Mouse (Mus musculus) embryonic facial prominence, embryonic 13.5 days (tissue): ENCODE measurements around the gene Tmem125. TPM values are rescaled to one million over a fixed set of nuclear protein-coding genes. Genes with fewer than 3 reads are reported as not detected.

Source experiments
- ATAC-seq: fragments of 200-750 bp; cut with Nextera tagmentation; 2 replicates; pipeline ENCODE4 v1.8.0; 2017; ENCODE audit warnings: low read depth; ENCODE audit not compliant: insufficient number of reproducible peaks, insufficient read depth, low FRiP score, low TSS enrichment
- H3K27ac ChIP-seq: fragments of 300-500 bp; sonication (generic); 2 replicates; pipeline ENCODE4 v1.5.1; 2015; ENCODE audit warnings: moderate library complexity, mild to moderate bottlenecking, inconsistent platforms
- H3K27me3 ChIP-seq: fragments of 300-500 bp; sonication (generic); 2 replicates; pipeline ENCODE4 v1.6.1; 2015; ENCODE audit warnings: mild to moderate bottlenecking, inconsistent platforms
- H3K36me3 ChIP-seq: fragments of 300-500 bp; sonication (generic); 2 replicates; pipeline ENCODE4 v1.6.1; 2015; ENCODE audit warnings: mild to moderate bottlenecking, inconsistent platforms
- H3K4me1 ChIP-seq: fragments of 300-500 bp; sonication (generic); 2 replicates; pipeline ENCODE4 v1.6.1; 2015; ENCODE audit warnings: inconsistent platforms
- H3K4me2 ChIP-seq: fragments of 300-500 bp; sonication (generic); 2 replicates; pipeline ENCODE4 v1.6.1; 2015; ENCODE audit warnings: moderate library complexity, mild to moderate bottlenecking, inconsistent platforms
- H3K4me3 ChIP-seq: fragments of 300-500 bp; sonication (generic); 2 replicates; pipeline ENCODE4 v1.5.1; 2015; ENCODE audit warnings: mild to moderate bottlenecking, inconsistent platforms
- H3K9ac ChIP-seq: fragments of 300-500 bp; sonication (generic); 2 replicates; pipeline ENCODE4 v1.6.1; 2015; ENCODE audit warnings: mild to moderate bottlenecking, inconsistent platforms
- H3K9me3 ChIP-seq: fragments of 300-500 bp; sonication (generic); 2 replicates; pipeline ENCODE4 v1.6.1; 2016; ENCODE audit warnings: inconsistent platforms
- WGBS: fragments of 180-500 bp; shearing (Covaris S2); methylation state at CpG from one replicate; pipeline ENCODE4 v1.1.7; 2015; ENCODE audit warnings: mixed read lengths; 5-methylcytosine and 5-hydroxymethylcytosine counted together
- polyA plus RNA-seq: library from polyadenylated mRNA; unstranded; fragments of >200 nt; fragmentation: Nextera tagmentation; extraction: Ambion mirVana; gene quantifications from 2 replicates; pipeline ENCODE4 v1.2.1, GENCODE M21; 2015

Tmem125 gene
- polyA plus RNA-seq = 2.8 and 3.2 TPM in 2 replicates

DNA sequence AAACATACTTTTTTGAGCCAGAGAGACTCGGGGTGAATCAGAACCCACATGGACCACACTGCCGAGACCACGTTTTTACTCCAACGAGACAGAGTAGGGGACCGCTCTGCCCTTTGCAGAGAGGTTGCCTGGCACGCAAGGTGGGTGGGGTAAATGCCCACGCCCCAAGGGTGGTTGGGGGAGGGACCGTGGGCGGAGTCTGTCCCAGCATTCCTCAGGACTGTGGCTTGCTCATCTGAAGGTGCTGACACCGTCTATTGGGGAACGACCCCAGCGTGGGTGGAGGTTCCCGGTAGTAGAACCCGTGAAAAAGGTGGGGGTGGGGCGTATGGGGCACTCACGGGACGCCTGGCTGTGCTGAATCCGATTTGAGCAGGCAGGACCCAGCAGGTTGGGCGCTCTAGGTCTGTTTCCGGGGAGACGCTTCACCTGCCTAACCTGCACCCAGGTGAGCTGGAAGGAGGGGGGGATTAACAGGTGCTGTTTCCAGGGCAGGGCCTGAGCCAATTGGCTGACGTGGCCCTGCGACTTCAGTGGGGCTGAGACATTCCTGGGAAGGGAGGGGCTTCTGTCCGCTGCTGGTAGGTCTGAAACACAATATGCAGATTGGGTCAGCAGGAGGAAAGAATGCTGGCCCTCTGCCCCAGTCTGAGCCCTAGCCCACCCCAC is at the start of gene Tmem125:
TSS of gene Tmem125 (minus strand) at position 453 of the 669 bp plus-strand sequence.
- peaks cover 4% of the 10 kb centered on the region; the same call in 1 of the 2 replicates for H3K9me3 ChIP-seq
- H3K9ac ChIP-seq = peak within 1 kb of the TSS; percentile 41; the same call in 1 of the 2 replicates
- 2% methylated on average over 24 of the region's 24 CpGs for WGBS
- H3K4me1 ChIP-seq = peaks cover 27% of the 10 kb centered on the region
- H3K4me3 ChIP-seq = peak within 1 kb of the TSS; percentile 35
- H3K4me2 ChIP-seq = peak within 1 kb of the TSS; percentile 62
- H3K27ac ChIP-seq = peak within 1 kb of the TSS; percentile 60
- ATAC-seq = peak; percentile 68
- peaks cover 13% of the 10 kb centered on the region for H3K27me3 ChIP-seq
- H3K36me3 ChIP-seq = no peaks in the 10 kb centered on the region

DNA sequence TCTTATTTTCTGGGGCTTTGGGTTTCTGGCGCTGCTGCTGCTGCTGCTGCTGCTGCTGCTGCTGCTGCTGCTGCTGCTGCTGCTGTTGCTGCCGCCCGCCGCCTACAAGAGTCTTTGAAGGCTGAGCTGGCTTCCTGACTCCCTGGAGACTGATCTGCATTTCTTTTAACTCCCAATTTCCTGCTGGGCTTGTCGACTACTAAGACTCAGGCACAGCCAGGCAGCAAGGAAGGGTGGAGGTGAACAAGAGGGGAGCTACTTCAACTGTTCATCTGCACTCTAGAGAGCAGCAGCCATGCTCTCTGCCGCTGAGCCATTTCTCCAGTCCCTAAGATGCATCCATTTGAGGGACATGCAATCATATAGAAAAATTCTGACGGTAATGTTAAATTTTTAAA is 45.9 kb upstream of the Tmem125 start:
- ATAC-seq = no peak
- Histone ChIP-seq H3K27ac (no peak overlapping the region), H3K4me3 (no peak overlapping the region), H3K9ac (no peak overlapping the region), H3K4me1 (peaks cover 3% of the 10 kb centered on the region; the same call in 1 of the 2 replicates), H3K4me2 (peak overlapping the region; percentile 30), H3K9me3 (no peaks in the 10 kb centered on the region), H3K27me3 (no peaks in the 10 kb centered on the region), H3K36me3 (no peaks in the 10 kb centered on the region)
- WGBS = 10% methylated on average over 7 of the region's 7 CpGs

DNA sequence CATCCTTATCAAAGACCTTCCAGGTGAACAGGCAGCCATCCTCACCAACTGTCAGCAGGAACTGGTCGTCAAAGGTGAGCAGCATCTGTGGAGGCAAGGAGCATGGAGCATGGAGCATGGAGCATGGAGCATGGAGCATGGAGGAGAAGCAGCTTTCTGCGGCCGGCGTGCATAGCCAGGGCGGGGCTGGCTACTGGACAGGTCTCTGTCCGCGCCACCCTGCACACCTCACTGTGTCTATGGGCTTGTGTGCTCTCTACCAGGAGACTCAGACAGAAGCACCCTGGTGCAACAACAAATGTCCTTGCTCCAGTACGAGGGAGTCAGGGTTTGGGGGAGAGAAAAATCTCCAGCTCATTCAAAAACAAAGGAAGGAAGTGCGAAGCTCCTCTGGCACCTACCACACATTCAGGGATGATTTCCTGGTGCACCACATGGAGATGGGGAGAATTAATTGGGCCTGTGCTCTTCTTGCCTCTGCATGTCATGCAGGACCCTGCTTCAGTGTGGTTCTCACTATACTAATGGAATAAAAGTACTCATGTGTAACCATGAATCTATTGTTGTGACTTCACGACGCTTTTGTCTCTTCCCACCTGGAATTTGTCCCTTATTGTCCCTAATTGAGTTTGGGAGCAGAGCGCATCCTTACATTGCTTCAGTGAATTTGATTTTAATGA is 45.3 kb upstream of the Tmem125 start:
- H3K4me1 ChIP-seq = peaks cover 3% of the 10 kb centered on the region; the same call in 1 of the 2 replicates
- 0 out of 2 replicates have a peak, but pooled peaks cover 4% of the 10 kb centered on the region for H3K9me3 ChIP-seq
- H3K27me3 ChIP-seq = no peaks in the 10 kb centered on the region
- H3K36me3 ChIP-seq = no peaks in the 10 kb centered on the region
- peak overlapping the region; percentile 30; the same call in 1 of the 2 replicates for H3K4me2 ChIP-seq
- H3K27ac ChIP-seq = no peak overlapping the region
- 64% methylated on average over 12 of the region's 12 CpGs for WGBS
- no peak overlapping the region for H3K9ac ChIP-seq
- H3K4me3 ChIP-seq = no peak overlapping the region
- no peak for ATAC-seq

DNA sequence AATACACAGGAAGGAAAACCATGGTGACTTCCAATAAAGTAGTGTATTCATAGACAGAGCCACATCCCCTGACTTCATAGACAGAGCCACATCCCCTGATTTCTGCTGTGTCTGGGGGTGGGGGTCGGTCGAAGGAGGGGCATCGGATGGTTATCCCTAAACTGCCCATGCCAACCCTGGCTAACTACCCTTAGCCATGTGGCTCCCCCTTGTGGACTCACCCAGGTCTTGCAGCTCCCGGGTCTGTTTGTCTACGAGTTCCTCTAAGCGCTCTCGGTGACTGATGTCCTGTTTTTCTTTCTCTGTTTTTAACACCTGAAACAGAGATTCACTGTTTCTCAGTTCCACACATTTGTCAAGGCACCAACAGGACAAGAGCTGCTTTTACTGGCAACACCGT is 38.8 kb upstream of the Tmem125 start:
- no peak for ATAC-seq
- H3K4me1 ChIP-seq = no peaks in the 10 kb centered on the region
- no peak overlapping the region for H3K27ac ChIP-seq
- no peak overlapping the region for H3K4me2 ChIP-seq
- 93% methylated on average over 8 of the region's 8 CpGs for WGBS
- no peaks in the 10 kb centered on the region for H3K27me3 ChIP-seq
- H3K36me3 ChIP-seq = no peaks in the 10 kb centered on the region
- 0 out of 2 replicates have a peak, but pooled peaks cover 4% of the 10 kb centered on the region for H3K9me3 ChIP-seq
- H3K9ac ChIP-seq = no peak overlapping the region
- no peak overlapping the region for H3K4me3 ChIP-seq

DNA sequence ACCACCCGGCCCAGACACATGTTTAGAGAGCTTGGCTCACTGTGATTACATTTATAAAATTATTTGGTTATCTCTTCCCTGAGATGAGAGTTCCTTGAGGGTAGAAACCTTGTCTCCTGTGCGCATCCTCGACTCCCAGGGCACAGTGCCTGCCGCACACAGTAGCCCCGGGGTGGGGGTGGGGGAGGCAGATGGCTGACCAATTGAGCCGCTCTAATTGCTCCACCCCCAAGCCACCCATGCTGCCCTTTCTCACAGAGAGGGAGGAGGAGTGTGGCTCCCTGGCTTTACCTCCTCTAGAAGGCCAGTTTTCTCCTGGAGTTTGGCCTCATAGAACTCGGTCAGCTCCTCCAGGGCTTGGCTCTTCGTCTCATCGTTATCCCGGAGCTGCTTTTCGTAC is 37.7 kb upstream of the Tmem125 start:
- Histone ChIP-seq H3K4me3 (no peak overlapping the region), H3K9me3 (0 out of 2 replicates have a peak, but pooled peaks cover 4% of the 10 kb centered on the region), H3K4me1 (no peaks in the 10 kb centered on the region), H3K4me2 (no peak overlapping the region), H3K9ac (no peak overlapping the region), H3K27me3 (0 out of 2 replicates have a peak, but pooled peaks cover 4% of the 10 kb centered on the region), H3K27ac (no peak overlapping the region), H3K36me3 (no peaks in the 10 kb centered on the region)
- no peak for ATAC-seq
- WGBS = 37% methylated on average over 11 of the region's 11 CpGs

DNA sequence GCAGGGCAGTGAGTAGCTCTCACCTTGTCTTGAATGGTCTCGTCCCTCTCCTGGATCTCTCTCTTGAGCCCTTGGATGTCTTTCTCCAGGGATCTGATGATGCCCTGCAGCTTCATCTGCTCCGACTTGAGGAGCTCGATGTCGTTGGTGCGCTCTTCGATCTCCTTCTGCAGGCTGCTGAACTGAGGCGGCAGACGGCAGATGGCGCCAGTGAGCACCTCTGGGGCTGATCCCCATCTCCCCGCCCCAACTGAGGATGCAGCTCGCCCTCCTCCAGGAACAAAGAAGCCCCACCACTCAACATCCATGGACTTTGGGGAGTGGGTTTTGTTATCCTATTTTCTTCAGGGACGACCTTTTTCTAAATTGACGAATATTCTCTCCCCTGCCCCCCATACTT is 35.5 kb upstream of the Tmem125 start:
- H3K4me3 ChIP-seq = no peak overlapping the region
- no peaks in the 10 kb centered on the region for H3K36me3 ChIP-seq
- no peak overlapping the region for H3K4me2 ChIP-seq
- H3K9ac ChIP-seq = no peak overlapping the region
- no peak for ATAC-seq
- WGBS = 43% methylated on average over 13 of the region's 13 CpGs
- 0 out of 2 replicates have a peak, but pooled peaks cover under 1% of the 10 kb centered on the region for H3K9me3 ChIP-seq
- no peaks in the 10 kb centered on the region for H3K4me1 ChIP-seq
- no peak overlapping the region for H3K27ac ChIP-seq
- 0 out of 2 replicates have a peak, but pooled peaks cover 7% of the 10 kb centered on the region for H3K27me3 ChIP-seq

DNA sequence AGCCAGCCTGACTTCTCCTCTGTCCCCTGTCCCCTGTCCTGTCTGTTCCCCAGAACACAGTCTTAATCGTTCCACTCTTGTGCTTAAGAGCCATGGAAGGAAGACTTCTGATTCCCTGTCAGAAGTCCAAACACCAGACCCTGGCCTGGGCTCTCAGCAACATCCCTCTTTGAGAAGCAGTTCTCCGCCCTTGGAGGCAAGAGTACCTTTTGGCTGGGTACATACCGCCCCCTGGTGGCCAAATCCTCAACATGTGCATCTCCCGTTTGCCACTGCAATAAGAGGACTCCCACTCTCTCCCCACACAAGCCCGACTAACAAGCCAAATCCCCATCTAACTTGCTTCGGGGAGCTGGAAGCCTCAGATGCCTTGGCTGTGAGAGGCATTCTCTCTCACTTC is 32.3 kb upstream of the Tmem125 start:
- Histone ChIP-seq H3K4me2 (no peak overlapping the region), H3K4me3 (no peak overlapping the region), H3K4me1 (no peaks in the 10 kb centered on the region), H3K9me3 (no peaks in the 10 kb centered on the region), H3K27ac (no peak overlapping the region), H3K27me3 (0 out of 2 replicates have a peak, but pooled peaks cover 7% of the 10 kb centered on the region), H3K36me3 (no peaks in the 10 kb centered on the region), H3K9ac (no peak overlapping the region)
- ATAC-seq = no peak
- WGBS = 4% methylated on average over 6 of the region's 6 CpGs

DNA sequence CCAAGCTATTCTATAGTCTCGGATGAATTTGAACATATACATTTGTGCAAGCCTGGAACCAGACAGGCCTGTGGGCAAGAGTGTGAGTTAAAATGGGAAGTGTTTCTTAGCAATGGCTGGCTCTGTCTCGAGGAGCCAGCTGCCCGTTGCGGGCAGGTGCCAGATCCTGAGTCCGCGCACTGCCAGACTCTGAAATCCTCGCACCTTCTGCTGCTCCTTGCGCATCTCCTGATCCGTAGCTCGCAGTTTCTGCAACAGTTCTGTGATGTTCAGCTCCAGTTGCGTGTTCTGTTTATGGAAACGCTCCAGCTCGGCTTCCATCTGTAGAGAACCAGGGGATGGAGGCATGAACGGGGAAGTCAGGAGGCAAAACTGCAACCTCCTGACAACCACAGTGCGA is 27.6 kb upstream of the Tmem125 start:
- Histone ChIP-seq H3K4me1 (no peaks in the 10 kb centered on the region), H3K9me3 (no peaks in the 10 kb centered on the region), H3K9ac (no peak overlapping the region), H3K36me3 (no peaks in the 10 kb centered on the region), H3K4me3 (no peak overlapping the region), H3K4me2 (no peak overlapping the region), H3K27me3 (0 out of 2 replicates have a peak, but pooled peaks cover 3% of the 10 kb centered on the region), H3K27ac (no peak overlapping the region)
- no peak for ATAC-seq
- WGBS = 83% methylated on average over 14 of the region's 15 CpGs

DNA sequence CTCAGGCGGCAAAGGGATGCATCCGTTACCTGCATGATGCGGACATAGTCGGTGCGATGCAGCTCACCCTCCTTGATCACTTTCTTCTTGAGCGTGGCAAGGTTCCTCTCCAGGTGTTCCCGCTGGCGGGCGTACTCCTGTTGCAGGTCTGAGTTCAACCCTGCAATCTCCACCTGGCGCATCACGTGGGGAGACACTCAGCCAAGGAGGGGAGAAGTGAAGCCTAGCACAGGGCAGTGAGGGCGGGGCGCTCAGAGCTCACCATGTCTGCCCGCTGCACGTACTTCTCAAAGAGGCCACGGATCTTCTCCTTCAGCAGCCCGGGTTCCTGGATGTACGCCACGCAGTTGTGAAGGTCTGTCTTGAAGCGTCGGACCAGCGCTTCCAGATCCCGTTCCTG is 25.5 kb upstream of the Tmem125 start:
- WGBS = 73% methylated on average over 23 of the region's 23 CpGs

DNA sequence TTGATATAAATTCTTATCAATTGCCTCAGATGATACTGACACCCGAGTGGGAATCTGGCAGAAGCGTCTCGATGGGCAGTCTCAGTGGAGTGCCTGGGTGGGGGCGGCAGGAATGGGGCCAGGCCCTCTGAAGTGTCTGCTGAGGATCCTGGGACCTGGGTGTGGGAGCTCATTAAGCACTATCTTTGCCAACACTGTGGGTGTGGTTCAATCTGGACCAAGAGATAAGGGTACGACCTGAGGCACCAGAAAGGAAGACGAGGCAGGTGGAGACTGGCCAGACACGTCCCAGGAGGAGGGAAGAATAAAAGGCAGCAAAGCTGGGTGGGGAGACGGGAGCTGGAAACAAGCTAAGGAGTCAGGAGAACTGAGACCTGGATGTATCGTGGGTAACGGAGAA is 24.9 kb upstream of the Tmem125 start:
- Histone ChIP-seq H3K4me3 (no peak overlapping the region), H3K9me3 (no peaks in the 10 kb centered on the region), H3K27me3 (no peaks in the 10 kb centered on the region), H3K4me1 (peaks cover 4% of the 10 kb centered on the region; the same call in 1 of the 2 replicates), H3K27ac (no peak overlapping the region), H3K4me2 (no peak overlapping the region), H3K9ac (no peak overlapping the region), H3K36me3 (no peaks in the 10 kb centered on the region)
- no peak for ATAC-seq
- WGBS = 74% methylated on average over 10 of the region's 10 CpGs

More for the DNA sequence above, 25.5 kb upstream of the Tmem125 start:
- H3K27ac ChIP-seq = no peak overlapping the region
- H3K9me3 ChIP-seq = no peaks in the 10 kb centered on the region
- no peaks in the 10 kb centered on the region for H3K27me3 ChIP-seq
- H3K9ac ChIP-seq = no peak overlapping the region
- H3K4me1 ChIP-seq = no peaks in the 10 kb centered on the region
- H3K36me3 ChIP-seq = no peaks in the 10 kb centered on the region
- H3K4me3 ChIP-seq = no peak overlapping the region
- H3K4me2 ChIP-seq = no peak overlapping the region
- ATAC-seq = no peak

DNA sequence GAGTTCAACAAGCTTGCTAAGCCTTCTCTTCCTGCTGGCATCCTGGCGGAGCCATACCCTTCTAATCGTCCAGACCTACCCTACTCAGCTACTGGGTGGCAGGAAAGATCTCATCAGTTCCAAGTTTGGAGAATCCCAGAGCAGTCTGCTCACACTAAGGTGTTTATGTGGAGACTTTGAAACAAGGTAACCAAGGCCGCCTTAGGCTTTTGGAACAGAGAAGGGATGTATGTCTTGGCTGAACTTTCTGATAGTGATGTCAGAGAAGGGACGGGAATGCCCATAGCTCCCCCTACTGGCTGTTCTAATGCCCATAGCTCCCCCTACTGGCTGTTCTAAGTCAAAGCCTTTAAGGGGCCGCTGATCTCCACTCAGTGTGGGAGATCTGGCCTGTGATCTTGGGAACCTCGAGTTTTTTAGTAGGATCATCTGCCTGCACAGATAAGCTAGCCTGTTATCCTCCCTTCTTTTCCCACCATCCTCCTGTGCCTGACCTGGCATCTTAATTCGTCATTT is 22.4 kb upstream of the Tmem125 start:
- H3K4me1 ChIP-seq = peaks cover 4% of the 10 kb centered on the region; the same call in 1 of the 2 replicates
- ATAC-seq = no peak
- H3K27ac ChIP-seq = no peak overlapping the region
- H3K4me3 ChIP-seq = no peak overlapping the region
- H3K36me3 ChIP-seq = no peaks in the 10 kb centered on the region
- no peaks in the 10 kb centered on the region for H3K27me3 ChIP-seq
- no peaks in the 10 kb centered on the region for H3K9me3 ChIP-seq
- H3K4me2 ChIP-seq = no peak overlapping the region
- WGBS = 27% methylated on average over 7 of the region's 7 CpGs
- no peak overlapping the region for H3K9ac ChIP-seq
